Mouse (Mus musculus) megakaryocyte progenitor cell, adult 5-6 weeks (primary cell): ENCODE measurements around the gene Uhrf1. TPM values are rescaled to one million over a fixed set of nuclear protein-coding genes. Genes with fewer than 3 reads are reported as not detected.

ENCODE experiments used
- ATAC-seq: replicated peaks from 2 replicates; pipeline ENCODE4 v1.8.0; 2016; ENCODE audit warnings: mild to moderate bottlenecking, moderate TSS enrichment, inconsistent platforms; ENCODE audit not compliant: poor library complexity
- total RNA-seq, 2 experiments: library from RNA; stranded (forward) in 1 of 2; stranded (reverse) in 1 of 2; fragments of 157-497, 149-512 nt in 1 of 2; fragments of 200-1000 nt in 1 of 2; gene quantifications; 2 replicates each; pipeline versions ENCODE4 v1.2.3 to v1.2.4; 2015 to 2017

Uhrf1 gene
- total RNA-seq, 2 experiments from 2014 or later = 67.8 to 151 TPM

- ATAC-seq = no peak
These were observed 4.9 kb upstream of the Uhrf1 start for GRCm38 (mm10) chr17:56298238-56298637.

- no peak for ATAC-seq
These were observed 2.9 kb upstream of the Uhrf1 start, which contains the start of gene Arrdc5 for GRCm38 (mm10) chr17:56300186-56300585. Gene Arrdc5 (minus strand): TSS chr17:56300286.

GRCm38 (mm10) chr17:56302363-56302996, 641 bp upstream of the Uhrf1 start:
- no peak for ATAC-seq

- ATAC-seq = peak; percentile 84
These were observed 896 bp downstream of the Uhrf1 start for GRCm38 (mm10) chr17:56303847-56304586.

- ATAC-seq = no peak
These were observed 1.6 kb downstream of the Uhrf1 start for GRCm38 (mm10) chr17:56304718-56305117.

- no peak for ATAC-seq
These were observed 2.0 kb downstream of the Uhrf1 start for GRCm38 (mm10) chr17:56305156-56305555.

- ATAC-seq = no peak
These were observed 2.7 kb downstream of the Uhrf1 start for GRCm38 (mm10) chr17:56305826-56306225.

- no peak for ATAC-seq
These were observed 5.0 kb downstream of the Uhrf1 start for GRCm38 (mm10) chr17:56308088-56308487.

GRCm38 (mm10) chr17:56309191-56309945, 6.2 kb downstream of the Uhrf1 start:
- ATAC-seq = no peak

GRCm38 (mm10) chr17:56324419-56324818, 21.3 kb downstream of the Uhrf1 start:
- ATAC-seq = no peak

GRCm38 (mm10) chr17:56325450-56326152, 22.5 kb downstream of the Uhrf1 start, which contains the start of gene Kdm4b:
Gene Kdm4b (plus strand): TSS chr17:56326062.
- peak; percentile 93 for ATAC-seq

- ATAC-seq = no peak
These were observed 23.3 kb downstream of the Uhrf1 start for GRCm38 (mm10) chr17:56326153-56327147.

- no peak for ATAC-seq
These were observed 26.1 kb downstream of the Uhrf1 start for GRCm38 (mm10) chr17:56329267-56329666.

GRCm38 (mm10) chr17:56330345-56330744, 27.2 kb downstream of the Uhrf1 start:
- no peak for ATAC-seq

GRCm38 (mm10) chr17:56331256-56331655, 28.1 kb downstream of the Uhrf1 start:
- ATAC-seq = no peak

GRCm38 (mm10) chr17:56332987-56333386, 29.9 kb downstream of the Uhrf1 start:
- ATAC-seq = peak; percentile 21

- ATAC-seq = peak; percentile 78
These were observed 34.1 kb downstream of the Uhrf1 start for GRCm38 (mm10) chr17:56337190-56337589.

- ATAC-seq = peak; percentile 48
These were observed 34.7 kb downstream of the Uhrf1 start for GRCm38 (mm10) chr17:56337791-56338190.

- ATAC-seq = peak; percentile 71
These were observed 35.8 kb downstream of the Uhrf1 start for GRCm38 (mm10) chr17:56338909-56339308.

- no peak for ATAC-seq
These were observed 37.6 kb downstream of the Uhrf1 start for GRCm38 (mm10) chr17:56340717-56341116.
